Mouse (Mus musculus): ENCODE measurements at regions not wholly inside any gene's neighbourhood (a gene's known extent, or its start where the extent isn't known, plus 50 kb on each side); places are given as distances from the start of the nearest gene placed in this dataset.

DNA sequence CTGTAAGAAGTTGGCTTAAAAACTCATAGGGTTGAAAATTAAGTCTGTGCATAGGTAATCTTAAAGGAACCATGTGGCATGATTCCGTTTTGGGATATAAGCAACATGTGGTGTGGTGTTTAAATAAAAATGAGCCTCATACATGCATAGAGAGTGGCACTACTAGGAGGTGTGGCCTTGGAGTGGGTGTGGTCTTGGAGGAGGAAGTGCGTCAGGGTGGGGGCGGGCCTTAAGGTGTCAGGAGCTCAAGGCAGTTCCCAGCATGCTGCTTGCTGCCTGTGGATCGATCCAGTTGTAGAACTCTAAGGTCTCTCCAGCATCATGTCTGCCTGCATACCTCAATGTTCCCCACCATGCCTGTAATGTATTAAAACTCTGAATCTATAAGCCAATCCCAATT is 152.0 kb downstream of the Cand1 start:
- TF ChIP-seq POLR2A (IDR thresholded peaks at IDR 0.05; ENCODE audit: low read depth, low read length) (no peak), CTCF (IDR thresholded peaks at IDR 0.05; ENCODE audit: extremely low read depth, insufficient read length, insufficient replicate concordance, low read depth, low read length) (no peak)
